Mouse (Mus musculus) bone marrow macrophage, adult 2 months (primary cell): Measurements from ENCODE around the gene Cox19. TPM values are rescaled to one million over a fixed set of nuclear protein-coding genes. Genes with fewer than 3 reads are reported as not detected.

ENCODE experiments used
- H3K27ac ChIP-seq: 2 replicates; pipeline ENCODE4 v1.5.1; 2012; ENCODE audit warnings: low read depth, low read length; ENCODE audit not compliant: insufficient read depth
- H3K4me1 ChIP-seq: 2 replicates; pipeline ENCODE4 v1.6.1; 2012; ENCODE audit warnings: low read length; ENCODE audit not compliant: control insufficient read depth, insufficient read depth
- H3K4me3 ChIP-seq: 2 replicates; pipeline ENCODE4 v1.5.1; 2012; ENCODE audit warnings: mild to moderate bottlenecking, low read length, moderate library complexity; ENCODE audit not compliant: insufficient read depth
- CTCF ChIP-seq: IDR thresholded peaks from 2 replicates; pipeline ENCODE4 v1.5.1; 2012; ENCODE audit warnings: low read depth, mild to moderate bottlenecking, low read length, moderate library complexity
- POLR2A ChIP-seq: IDR thresholded peaks from 2 replicates; pipeline ENCODE4 v1.6.1; 2012; ENCODE audit warnings: mild to moderate bottlenecking, low read depth, low read length, borderline replicate concordance
- polyA plus RNA-seq: library from polyadenylated mRNA; stranded (reverse); fragments of >200 nt; gene quantifications from 2 replicates; pipeline ENCODE4 v1.2.4, GENCODE M21; 2012; ENCODE audit not compliant: missing spikeins, insufficient read depth, insufficient read length

The Cox19 gene
- polyA plus RNA-seq, 1 experiment, result 31.4 TPM

DNA sequence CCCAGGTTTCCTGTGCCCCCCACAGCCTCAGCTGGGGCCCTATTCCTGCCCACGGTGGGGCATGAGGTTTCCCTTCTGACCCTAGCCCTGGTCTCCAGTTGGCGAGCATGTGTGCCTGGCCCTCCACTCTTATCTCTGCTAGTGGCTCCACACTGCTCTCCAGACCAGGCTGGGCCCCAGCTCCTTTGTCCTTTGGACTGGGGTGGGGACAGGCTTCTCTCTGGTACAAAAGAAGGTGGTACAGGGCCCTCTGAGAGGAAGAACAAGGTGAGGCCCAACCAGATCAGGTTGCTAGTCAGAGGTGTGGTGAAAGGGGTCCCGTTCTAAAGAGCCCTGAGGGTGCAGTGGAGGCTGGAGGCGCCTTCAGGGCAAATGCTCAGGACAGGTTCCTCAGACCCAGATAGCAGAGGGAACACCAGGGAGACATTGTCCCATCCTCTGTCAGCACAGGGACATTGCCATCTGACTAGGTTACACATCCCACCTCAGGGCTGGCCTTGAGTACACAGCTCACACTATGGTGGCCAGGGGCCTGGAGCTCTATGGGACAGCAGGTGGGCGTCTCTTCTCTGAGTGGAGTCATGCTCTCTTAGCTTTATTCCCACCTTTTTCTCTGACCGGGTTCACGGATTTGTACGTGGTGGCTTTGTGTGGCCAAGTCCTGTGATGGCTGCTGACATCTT lies 18.5 kb downstream of the Cox19 start:
- TF ChIP-seq POLR2A, result no peak
- TF ChIP-seq CTCF, result no peak

DNA sequence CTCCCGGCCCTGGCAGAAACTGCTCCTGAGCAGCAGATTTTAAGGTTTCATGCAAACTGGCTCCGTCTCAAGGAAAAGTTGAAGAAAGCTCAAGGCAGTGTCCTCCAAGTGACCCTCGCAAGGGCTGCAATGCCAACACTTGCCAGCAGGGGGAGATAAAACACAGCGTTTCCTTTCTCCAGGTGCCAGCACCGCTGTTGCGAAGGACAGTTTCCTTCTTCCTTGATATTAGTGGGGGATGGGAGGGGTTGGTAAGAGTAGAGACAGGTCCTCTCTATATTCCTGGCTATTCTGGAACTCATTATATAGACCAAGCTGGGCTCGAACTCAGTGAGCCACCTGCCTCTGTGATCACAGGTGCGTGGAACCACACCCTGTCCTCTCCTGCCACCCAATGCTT lies 19.5 kb downstream of the Cox19 start:
- peak; percentile 92 for TF ChIP-seq CTCF
- TF ChIP-seq POLR2A, result no peak
- Histone ChIP-seq H3K27ac (no peak overlapping the region), H3K4me1 (peaks cover 18% of the 10 kb centered on the region), H3K4me3 (no peak overlapping the region)

More for the DNA sequence above, 18.5 kb downstream of the Cox19 start:
- Histone ChIP-seq H3K4me1 (peaks cover 8% of the 10 kb centered on the region), H3K27ac (no peak overlapping the region), H3K4me3 (no peak overlapping the region)

DNA sequence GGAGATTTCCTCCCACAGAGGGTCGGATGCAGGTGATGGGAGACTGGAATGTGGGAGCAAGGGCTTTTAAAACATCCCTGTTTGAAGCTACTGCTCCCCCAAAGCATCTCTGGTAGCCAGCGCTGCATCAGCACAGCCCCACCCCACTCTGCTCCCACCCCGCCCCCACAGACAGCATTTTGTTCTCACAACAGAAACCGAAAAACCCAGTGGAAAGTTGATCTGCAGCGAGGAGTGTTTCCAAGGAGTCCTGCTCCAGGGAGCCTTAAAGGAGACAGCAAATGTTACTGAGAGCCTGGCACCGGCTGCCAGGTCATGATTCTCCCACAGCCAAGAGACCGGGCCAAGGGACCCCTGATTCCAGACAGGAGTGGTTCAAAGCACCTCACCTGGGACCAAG lies 20.5 kb downstream of the Cox19 start:
- TF ChIP-seq POLR2A (no peak), CTCF (no peak)
- no peak overlapping the region for H3K4me3 ChIP-seq
- H3K4me1 ChIP-seq, result peaks cover 27% of the 10 kb centered on the region
- H3K27ac ChIP-seq, result no peak overlapping the region

DNA sequence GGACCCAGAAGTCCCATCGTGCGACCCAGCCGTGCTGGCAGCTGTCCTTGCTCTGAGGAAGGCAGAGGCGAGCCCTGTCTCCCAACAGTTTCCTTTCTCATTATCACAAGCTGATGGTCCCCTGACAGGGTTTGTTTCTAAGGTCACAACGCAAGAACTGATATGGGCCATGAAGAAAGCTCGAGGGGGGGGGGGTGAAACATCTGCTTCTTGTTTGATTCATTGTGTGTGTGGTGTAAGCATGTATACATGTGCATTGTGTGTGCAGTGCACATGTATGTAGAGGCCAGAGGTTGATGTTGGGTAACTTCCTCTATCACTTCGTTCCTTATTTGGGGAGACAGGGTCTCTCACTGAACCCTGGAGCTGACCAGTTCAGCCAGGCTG lies 23.6 kb downstream of the Cox19 start:
- Histone ChIP-seq H3K4me3 (no peak overlapping the region), H3K4me1 (peaks cover 41% of the 10 kb centered on the region), H3K27ac (peak overlapping the region; percentile 74)
- TF ChIP-seq POLR2A (no peak), CTCF (no peak)

DNA sequence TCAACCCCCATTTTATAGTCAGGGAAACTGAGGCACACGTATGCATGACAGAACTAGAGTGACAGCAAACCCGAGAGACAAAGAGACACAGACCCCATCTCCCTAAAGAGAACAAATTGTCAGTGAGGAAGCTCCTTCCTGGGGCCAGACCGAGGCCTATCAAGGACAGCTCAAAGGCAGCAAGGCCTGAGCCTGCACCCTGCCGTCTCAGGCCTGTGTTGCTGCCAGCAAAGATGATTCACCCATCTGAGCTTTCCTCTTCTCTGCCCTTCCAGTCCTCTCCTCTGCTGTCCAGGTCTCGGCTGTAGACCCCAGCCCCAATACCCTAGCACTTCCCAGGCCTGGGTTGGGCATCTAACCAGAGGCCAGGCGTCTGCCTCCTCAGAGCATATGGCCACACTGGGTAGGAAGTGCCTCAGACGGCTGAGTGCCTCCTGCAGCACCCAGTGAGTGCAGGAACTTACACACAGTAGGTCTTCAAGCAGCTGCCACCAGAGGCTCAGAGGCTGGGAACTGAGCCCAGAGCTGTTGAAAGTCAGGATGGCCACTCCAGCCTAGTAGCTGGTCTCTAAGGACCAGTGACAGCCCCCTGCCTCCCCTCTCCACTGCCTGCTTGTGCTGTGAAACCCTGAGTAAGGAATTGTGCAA lies 24.1 kb downstream of the Cox19 start:
- peaks cover 46% of the 10 kb centered on the region for H3K4me1 ChIP-seq
- H3K4me3 ChIP-seq, result no peak overlapping the region
- TF ChIP-seq POLR2A, result no peak
- TF ChIP-seq CTCF, result no peak
- H3K27ac ChIP-seq, result peak overlapping the region; percentile 74

DNA sequence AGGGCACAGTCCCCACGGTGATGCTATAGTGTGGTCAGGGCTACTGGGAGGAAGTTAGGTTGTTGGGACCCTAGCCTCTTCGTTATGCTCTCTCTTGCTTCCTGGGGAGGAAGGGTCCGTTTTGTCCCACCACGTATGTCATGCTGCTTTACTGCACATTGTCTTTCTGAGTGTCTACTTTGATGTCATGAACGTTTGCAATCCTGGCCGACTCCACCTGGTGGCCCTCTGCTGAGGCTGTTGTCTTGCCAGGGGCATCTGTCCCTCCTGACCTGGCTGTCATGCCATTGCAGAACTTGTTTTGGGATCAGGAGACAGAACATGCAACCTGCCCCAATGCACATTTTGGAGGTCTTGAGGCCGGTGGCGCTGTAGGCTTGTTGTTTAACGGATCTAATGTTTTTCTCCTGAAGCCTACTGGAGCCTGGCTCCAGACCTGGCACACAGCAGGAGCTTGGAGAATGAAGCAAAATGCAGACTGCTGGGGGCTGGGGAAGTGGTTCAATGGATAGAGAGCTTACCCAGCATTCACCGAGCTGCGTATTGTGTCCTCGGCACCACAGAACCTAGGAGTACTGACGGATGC lies 25.0 kb downstream of the Cox19 start:
- H3K4me3 ChIP-seq, result no peak overlapping the region
- no peak overlapping the region; the same call in 1 of the 2 replicates for H3K27ac ChIP-seq
- TF ChIP-seq CTCF (no peak), POLR2A (no peak)
- H3K4me1 ChIP-seq, result peaks cover 46% of the 10 kb centered on the region

DNA sequence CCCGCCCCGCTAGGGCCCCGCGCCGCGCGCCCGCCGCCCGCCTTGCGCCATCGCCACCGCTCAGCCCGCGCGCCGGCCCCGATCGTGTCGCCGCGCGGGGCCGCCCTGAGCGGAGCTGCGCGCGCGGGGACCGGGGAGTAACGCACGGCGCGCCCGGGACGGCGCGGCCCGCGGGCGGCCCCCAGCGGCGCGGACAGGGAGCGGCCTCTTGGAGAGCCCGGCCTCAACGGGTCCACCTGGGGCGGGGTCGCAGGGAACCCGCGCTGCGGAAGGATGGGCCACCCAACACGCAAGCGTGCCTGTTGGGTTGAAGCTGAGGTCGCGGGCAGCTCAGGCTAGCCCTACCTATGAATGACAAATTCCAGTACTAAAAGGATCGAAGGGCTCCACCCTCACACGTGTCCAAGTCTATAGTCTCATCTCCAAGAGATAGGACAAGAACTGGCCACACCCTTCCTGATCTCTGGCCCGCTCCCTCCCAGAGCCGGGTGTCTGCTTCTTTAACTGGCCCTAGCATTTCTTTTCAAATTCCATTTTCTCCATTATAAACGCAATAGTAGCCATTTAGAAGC lies 25.7 kb downstream of the Cox19 start, which contains the start of gene Adap1:
TSS of gene Adap1 (minus strand) at position 228 of the 572 bp plus-strand sequence.
- Histone ChIP-seq H3K4me3 (peak within 1 kb of the TSS; percentile 83), H3K4me1 (peaks cover 46% of the 10 kb centered on the region), H3K27ac (peak within 1 kb of the TSS; percentile 86)
- no peak for TF ChIP-seq POLR2A

DNA sequence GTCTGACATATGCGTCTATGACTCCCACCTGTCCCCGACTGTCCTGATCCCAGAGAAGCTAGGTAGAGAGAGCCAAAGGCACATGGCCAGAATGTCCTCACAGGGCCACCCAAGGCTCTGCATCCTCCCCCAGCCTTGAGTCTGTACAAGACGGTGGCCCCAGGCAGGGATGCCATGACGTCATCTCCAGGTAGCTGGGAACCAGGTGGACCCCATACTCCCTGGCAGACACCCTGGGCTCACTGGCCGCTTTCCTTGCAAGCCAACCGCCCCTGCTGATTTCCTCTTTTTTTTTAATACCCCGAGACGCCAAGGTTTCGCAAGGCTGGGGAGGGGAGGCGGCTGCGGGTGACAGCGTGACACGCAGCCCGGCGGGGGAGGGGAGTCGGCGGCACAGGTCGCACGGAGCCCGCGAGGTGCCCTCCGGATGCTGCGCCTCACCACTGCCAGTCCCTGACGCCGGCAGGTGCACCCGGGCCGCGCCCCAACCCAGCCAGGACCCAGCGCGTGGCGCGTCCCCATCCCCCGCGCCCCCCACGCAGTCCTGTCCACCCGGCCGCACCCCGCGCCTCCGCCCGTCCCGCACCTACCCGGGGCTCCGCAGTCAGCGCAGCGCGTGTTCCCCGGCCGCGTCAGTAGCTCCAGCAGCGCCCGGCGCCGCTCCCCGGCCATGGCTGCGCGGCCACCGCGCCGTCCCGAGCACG lies 26.4 kb downstream of the Cox19 start:
- Histone ChIP-seq H3K27ac (peak overlapping the region; percentile 86), H3K4me1 (peaks cover 46% of the 10 kb centered on the region), H3K4me3 (peak overlapping the region; percentile 83)
- no peak for TF ChIP-seq CTCF
- 0 out of 2 replicates have a peak, but pooled peaks have one; percentile 4 for TF ChIP-seq POLR2A

DNA sequence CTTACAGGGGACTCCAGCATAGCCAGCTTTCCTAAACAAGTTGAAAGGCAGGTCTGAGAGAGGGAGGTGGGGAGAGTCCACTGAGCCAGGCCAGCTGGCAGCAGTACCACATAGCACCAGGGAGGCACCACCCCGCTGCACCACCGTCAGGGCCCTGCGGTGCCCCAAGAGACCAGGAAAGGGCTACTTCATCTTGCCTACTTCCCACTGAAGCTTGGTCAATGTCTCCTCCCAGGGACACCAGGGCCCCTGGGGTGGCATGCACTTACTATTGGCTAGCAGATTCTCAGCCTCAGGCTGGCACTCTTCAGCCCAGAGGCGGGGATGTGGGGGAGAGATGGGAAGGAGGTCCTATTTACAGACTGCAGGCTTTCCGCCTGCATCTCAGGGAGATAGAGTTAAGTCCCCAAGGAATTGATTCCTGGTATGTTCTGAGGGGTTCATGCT lies 27.1 kb downstream of the Cox19 start:
- peak overlapping the region; percentile 83 for H3K4me3 ChIP-seq
- H3K27ac ChIP-seq, result peak overlapping the region; percentile 86
- TF ChIP-seq POLR2A (no peak), CTCF (no peak)
- peaks cover 48% of the 10 kb centered on the region for H3K4me1 ChIP-seq
